Mouse (Mus musculus): ENCODE results near the gene Cav1. TPM values are rescaled to one million over a fixed set of nuclear protein-coding genes. Genes with fewer than 3 reads are reported as not detected.

The Cav1 gene
- total RNA-seq (2023): not detected in 2 replicates

GRCm38 (mm10) chr6:17305954-17306601, at the start of gene Cav1:
Gene Cav1 (plus strand): TSS chr6:17306335.

GRCm38 (mm10) chr6:17280939-17281756, 25.0 kb upstream of the Cav1 start, which contains the start of gene Cav2:
Gene Cav2 (plus strand): TSS chr6:17281185.

Other genes with a start within 250 kb of the Cav1 start
- gene Tes, start 241.2 kb upstream of the Cav1 start, total RNA-seq (2023): 54.4 and 58.2 TPM in 2 replicates
- 1.7 and 3.1 TPM in 2 replicates for gene Cav2, start 25.1 kb upstream of the Cav1 start, total RNA-seq (2023)
- gene Met, start 157.5 kb downstream of the Cav1 start, total RNA-seq (2023): 9.5 and 14.7 TPM in 2 replicates